Mouse (Mus musculus) forebrain, postnatal 0 days (tissue): ENCODE results near the gene Nek6. TPM values are rescaled to one million over a fixed set of nuclear protein-coding genes. Genes with fewer than 3 reads are reported as not detected.
A peak's percentile ranks its signal among the peaks of the same experiment; 100 is the strongest.

ENCODE experiments used
- ATAC-seq: fragments of 200-750 bp; cut with Nextera tagmentation; 2 replicates; pipeline ENCODE4 v1.8.0; 2017; ENCODE audit warnings: mild to moderate bottlenecking, moderate library complexity
- DNase-seq: peaks from one replicate; pipeline ENCODE4 v3.0.0-alpha.2; 2015
- H3K27ac ChIP-seq: fragments of 300-500 bp; sonication (generic); 2 replicates; pipeline ENCODE4 v1.5.1; 2014; ENCODE audit warnings: low read depth, mild to moderate bottlenecking, antibody characterized with exemption, low read length, moderate library complexity, mixed read lengths
- H3K27me3 ChIP-seq: fragments of 300-500 bp; sonication (generic); 2 replicates; pipeline ENCODE4 v1.6.1; 2014; ENCODE audit warnings: mild to moderate bottlenecking, low read length, mixed read lengths; ENCODE audit not compliant: insufficient read depth
- H3K36me3 ChIP-seq: fragments of 300-500 bp; sonication (generic); 2 replicates; pipeline ENCODE4 v1.6.1; 2014; ENCODE audit warnings: mild to moderate bottlenecking, moderate library complexity; ENCODE audit not compliant: insufficient read depth
- H3K4me1 ChIP-seq: fragments of 300-500 bp; sonication (generic); 2 replicates; pipeline ENCODE4 v1.6.1; 2014; ENCODE audit warnings: antibody characterized with exemption; ENCODE audit not compliant: insufficient read depth
- H3K4me2 ChIP-seq: fragments of 300-500 bp; sonication (generic); 2 replicates; pipeline ENCODE4 v1.6.1; 2014; ENCODE audit warnings: low read depth, mild to moderate bottlenecking, moderate library complexity
- H3K4me3 ChIP-seq: fragments of 300-500 bp; sonication (generic); 2 replicates; pipeline ENCODE4 v1.5.1; 2014; ENCODE audit warnings: low read depth, low read length, mixed read lengths
- H3K9ac ChIP-seq: fragments of 300-500 bp; sonication (generic); 2 replicates; pipeline ENCODE4 v1.6.1; 2014; ENCODE audit warnings: mild to moderate bottlenecking
- H3K9me3 ChIP-seq: fragments of 300-500 bp; sonication (generic); 2 replicates; pipeline ENCODE4 v1.6.1; 2016; ENCODE audit warnings: low read length
- CTCF ChIP-seq: sonication (generic); IDR thresholded peaks from 2 replicates; pipeline ENCODE4 v1.5.1; 2016; ENCODE audit warnings: antibody characterized with exemption, control low read depth, low read depth
- WGBS: fragments of 180-500 bp; shearing (Covaris S2); extraction: QIAGEN DNeasy Blood & Tissue Kit; methylation state at CpG from one replicate; pipeline ENCODE4 v1.1.7; 2014; 5-methylcytosine and 5-hydroxymethylcytosine counted together
- polyA plus RNA-seq: library from polyadenylated mRNA; unstranded; fragments of >200 nt; fragmentation: Nextera tagmentation; extraction: Ambion mirVana; gene quantifications from 2 replicates; pipeline ENCODE4 v1.2.1, GENCODE M21; 2015
- total RNA-seq: library from RNA; depleted of rRNA; stranded (reverse); fragments of >200 nt; gene quantifications from 2 replicates; pipeline ENCODE4 v1.2.3, GENCODE M21; 2014; rRNA removed

The Nek6 gene
- total RNA-seq = 19.7 and 21.0 TPM in 2 replicates
- polyA plus RNA-seq = 59.6 and 69.3 TPM in 2 replicates

GRCm38 (mm10) chr2:38511487-38512307 is at the start of gene Nek6:
TSS of gene Nek6 (plus strand) at chr2:38511643.
- no peaks in the 10 kb centered on the region for H3K4me1 ChIP-seq
- H3K9ac ChIP-seq = peak within 1 kb of the TSS; percentile 78
- DNase-seq (peak; percentile 81), ATAC-seq (peak; percentile 64)
- peak within 1 kb of the TSS; percentile 84 for H3K27ac ChIP-seq
- no peaks in the 10 kb centered on the region for H3K36me3 ChIP-seq
- peak within 1 kb of the TSS; percentile 84 for H3K4me2 ChIP-seq
- H3K4me3 ChIP-seq = peak within 1 kb of the TSS; percentile 93
- H3K9me3 ChIP-seq = no peaks in the 10 kb centered on the region
- no peak for TF ChIP-seq CTCF
- WGBS = under 1% methylated on average over 84 of the region's 90 CpGs
- H3K27me3 ChIP-seq = no peaks in the 10 kb centered on the region

GRCm38 (mm10) chr2:38462323-38462722 is 49.1 kb upstream of the Nek6 start:
- 57% methylated on average over 3 of the region's 3 CpGs for WGBS
- no peak for ATAC-seq
- TF ChIP-seq CTCF = no peak
- Histone ChIP-seq H3K9me3 (no peaks in the 10 kb centered on the region), H3K4me1 (peaks cover 6% of the 10 kb centered on the region; the same call in 1 of the 2 replicates), H3K36me3 (no peaks in the 10 kb centered on the region), H3K27me3 (no peaks in the 10 kb centered on the region), H3K4me2 (no peak overlapping the region), H3K9ac (no peak overlapping the region), H3K27ac (no peak overlapping the region), H3K4me3 (no peak overlapping the region)
- DNase-seq = no peak

GRCm38 (mm10) chr2:38468845-38469244 is 42.6 kb upstream of the Nek6 start:
- Histone ChIP-seq H3K27ac (no peak overlapping the region), H3K36me3 (no peaks in the 10 kb centered on the region), H3K4me2 (no peak overlapping the region), H3K27me3 (no peaks in the 10 kb centered on the region), H3K4me1 (no peaks in the 10 kb centered on the region), H3K9me3 (no peaks in the 10 kb centered on the region), H3K9ac (no peak overlapping the region), H3K4me3 (no peak overlapping the region)
- DNase-seq = no peak
- 88% methylated on average over 4 of the region's 4 CpGs for WGBS
- no peak for TF ChIP-seq CTCF
- ATAC-seq = no peak

DNA sequence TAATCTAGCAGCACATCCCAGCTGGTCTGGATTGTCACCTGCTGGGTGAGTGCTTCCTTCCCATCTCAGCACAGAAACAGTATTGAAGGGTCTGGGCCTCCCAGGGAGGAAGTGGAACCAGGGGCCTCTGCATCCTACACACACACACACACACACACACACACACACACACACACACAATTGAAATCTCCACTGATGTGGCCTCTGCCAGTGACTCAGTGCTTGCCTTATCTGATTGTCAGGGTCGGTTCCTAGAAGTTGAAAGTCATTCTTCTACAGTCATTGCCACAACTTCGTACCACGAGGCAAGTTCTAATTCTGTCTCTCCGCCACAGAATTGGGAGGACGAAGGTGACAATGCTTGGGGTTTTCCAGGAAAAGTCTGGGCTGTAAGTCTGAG is 39.7 kb upstream of the Nek6 start:
- H3K36me3 ChIP-seq = no peaks in the 10 kb centered on the region
- TF ChIP-seq CTCF = no peak
- no peak overlapping the region for H3K27ac ChIP-seq
- no peak overlapping the region for H3K9ac ChIP-seq
- 91% methylated on average over 5 of the region's 5 CpGs for WGBS
- no peaks in the 10 kb centered on the region for H3K4me1 ChIP-seq
- H3K4me2 ChIP-seq = no peak overlapping the region
- no peak for DNase-seq
- no peak for ATAC-seq
- H3K27me3 ChIP-seq = no peaks in the 10 kb centered on the region
- H3K4me3 ChIP-seq = no peak overlapping the region
- H3K9me3 ChIP-seq = no peaks in the 10 kb centered on the region

DNA sequence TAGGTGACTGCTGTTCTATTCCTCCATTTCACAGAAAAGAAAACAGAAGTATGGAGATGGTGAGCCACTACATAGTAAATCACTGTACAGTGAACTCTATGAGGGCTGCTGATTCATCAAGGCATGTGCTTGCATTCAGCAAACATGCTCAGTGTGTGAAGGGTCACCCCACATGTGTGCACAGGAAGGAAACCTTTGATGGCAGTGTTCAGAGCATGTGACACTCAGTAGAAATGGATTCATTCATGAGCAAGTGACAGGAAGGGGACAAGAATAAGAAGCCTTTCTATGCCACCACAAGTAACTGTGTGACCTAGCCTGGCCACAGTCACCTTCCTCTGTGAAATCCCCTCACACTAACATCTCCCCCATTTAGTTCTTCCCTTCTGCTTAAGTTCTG is 38.6 kb upstream of the Nek6 start:
- H3K27ac ChIP-seq = no peak overlapping the region
- no peak for TF ChIP-seq CTCF
- DNase-seq = no peak
- H3K27me3 ChIP-seq = no peaks in the 10 kb centered on the region
- no peak overlapping the region for H3K9ac ChIP-seq
- no peak for ATAC-seq
- no peaks in the 10 kb centered on the region for H3K36me3 ChIP-seq
- no peaks in the 10 kb centered on the region for H3K9me3 ChIP-seq
- H3K4me3 ChIP-seq = no peak overlapping the region
- no peaks in the 10 kb centered on the region for H3K4me1 ChIP-seq
- no peak overlapping the region for H3K4me2 ChIP-seq

GRCm38 (mm10) chr2:38476871-38477496 is 34.5 kb upstream of the Nek6 start:
- H3K36me3 ChIP-seq = no peaks in the 10 kb centered on the region
- H3K4me1 ChIP-seq = no peaks in the 10 kb centered on the region
- no peaks in the 10 kb centered on the region for H3K9me3 ChIP-seq
- 72% methylated on average over 9 of the region's 9 CpGs for WGBS
- H3K4me3 ChIP-seq = no peak overlapping the region
- H3K4me2 ChIP-seq = no peak overlapping the region
- DNase-seq (no peak), ATAC-seq (no peak)
- H3K27me3 ChIP-seq = no peaks in the 10 kb centered on the region
- no peak overlapping the region for H3K9ac ChIP-seq
- no peak for TF ChIP-seq CTCF
- H3K27ac ChIP-seq = no peak overlapping the region

DNA sequence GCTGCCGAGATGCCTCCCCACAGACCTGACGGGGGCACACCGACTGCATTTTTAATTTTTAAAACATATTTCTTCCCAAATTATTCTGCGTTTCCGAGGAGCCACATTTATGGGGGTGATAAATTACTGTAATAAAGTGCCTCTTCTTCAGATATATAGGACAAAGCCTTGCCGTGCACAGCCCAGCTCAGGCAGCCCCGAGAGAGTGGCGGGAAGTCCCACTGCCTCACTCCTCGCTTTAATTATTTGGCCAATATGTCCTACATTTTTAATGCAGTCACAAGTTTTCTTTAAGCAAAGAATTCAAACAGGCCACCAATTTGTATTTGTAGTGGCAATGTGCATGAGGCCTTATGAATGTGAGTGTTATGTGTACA is 34.0 kb upstream of the Nek6 start:
- H3K4me1 ChIP-seq = no peaks in the 10 kb centered on the region
- no peaks in the 10 kb centered on the region for H3K36me3 ChIP-seq
- DNase-seq (no peak), ATAC-seq (no peak)
- H3K4me3 ChIP-seq = no peak overlapping the region
- TF ChIP-seq CTCF = no peak
- H3K4me2 ChIP-seq = no peak overlapping the region
- H3K9ac ChIP-seq = no peak overlapping the region
- H3K27me3 ChIP-seq = no peaks in the 10 kb centered on the region
- WGBS = 94% methylated on average over 9 of the region's 9 CpGs
- no peak overlapping the region for H3K27ac ChIP-seq
- no peaks in the 10 kb centered on the region for H3K9me3 ChIP-seq
